Mouse (Mus musculus): ENCODE data around the gene Lcor. TPM values are rescaled to one million over a fixed set of nuclear protein-coding genes. Genes with fewer than 3 reads are reported as not detected.
A peak's percentile ranks its signal among the peaks of the same experiment; 100 is the strongest.

Gene Lcor
- polyA plus RNA-seq, 1 experiment from 2014 or later = 7.9 TPM

DNA sequence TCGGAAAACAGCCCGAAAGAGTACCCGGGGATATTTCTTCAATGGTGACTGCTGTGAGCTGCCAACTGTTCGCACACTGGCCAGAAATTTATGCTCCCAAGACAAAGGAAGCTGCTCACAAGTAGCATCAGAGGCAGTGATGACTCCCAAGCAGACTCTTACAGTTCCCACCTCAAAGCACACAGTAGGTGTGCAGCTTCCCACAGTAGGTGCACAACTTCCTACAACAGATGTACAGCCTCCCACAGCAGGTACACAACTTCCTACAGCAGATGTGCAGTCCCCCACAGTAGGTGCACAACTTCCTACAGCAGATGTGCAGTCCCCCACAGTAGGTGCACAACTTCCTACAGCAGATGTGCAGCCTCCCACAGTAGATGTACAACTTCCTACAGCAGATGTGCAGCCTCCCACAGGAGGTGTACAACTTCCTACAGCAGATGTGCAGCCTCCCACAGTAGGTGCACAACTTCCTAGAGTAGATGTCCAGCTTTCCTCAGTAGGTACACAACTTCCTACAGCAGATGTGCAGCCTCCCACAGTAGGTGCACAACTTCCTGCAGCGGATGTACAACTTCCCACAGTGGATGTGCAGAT, 100.6 kb downstream of the Lcor start:
- Histone ChIP-seq H3K36me3 (replicated peaks; ENCODE audit: insufficient read depth, low read length) (peaks cover 30% of the 10 kb centered on the region), H3K9ac (replicated peaks) (no peak overlapping the region), H3K4me1 (ENCODE audit: insufficient read depth) (peaks cover 3% of the 10 kb centered on the region; the same call in 1 of the 2 replicates), H3K4me2 (ENCODE audit: low read depth, low read length) (no peak overlapping the region), H3K27ac (ENCODE audit: low read depth) (no peak overlapping the region), H3K9me3 (ENCODE audit: low read length) (no peaks in the 10 kb centered on the region), H3K27me3 (ENCODE audit: insufficient read depth, low read length) (no peaks in the 10 kb centered on the region), H3K4me3 (ENCODE audit: low read depth, low read length) (no peak overlapping the region)
- ATAC-seq = no peak
- WGBS (ENCODE audit: insufficient replicate concordance) = 89% methylated on average over 5 of the region's 5 CpGs
- DNase-seq = no peak
- no peak for TF ChIP-seq CTCF (IDR thresholded peaks at IDR 0.05; ENCODE audit: low read depth)
- TF ChIP-seq EP300 (IDR thresholded peaks at IDR 0.05; ENCODE audit: low read depth) = no peak

DNA sequence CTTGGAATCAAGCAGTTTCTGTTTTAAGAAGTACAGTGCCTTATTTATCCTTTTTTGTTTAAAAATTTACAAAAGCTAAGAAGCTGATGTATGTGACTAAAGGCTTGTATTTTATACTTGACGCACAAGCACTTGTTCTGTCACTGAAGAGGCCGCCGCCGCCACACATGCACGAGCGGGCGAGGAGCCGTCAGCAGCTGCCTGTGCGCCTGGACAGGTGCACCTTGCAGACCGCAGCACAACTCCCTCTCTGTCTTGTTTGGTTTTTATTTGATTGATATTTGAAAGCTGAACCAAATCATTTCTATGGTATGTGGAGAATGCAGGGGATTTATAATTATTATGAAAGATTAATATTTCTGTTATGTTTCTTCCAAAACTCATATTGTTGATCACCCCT, 104.3 kb downstream of the Lcor start:
- H3K27ac ChIP-seq (ENCODE audit: low read depth) = no peak overlapping the region
- ATAC-seq (no peak), DNase-seq (no peak)
- no peak for TF ChIP-seq EP300 (IDR thresholded peaks at IDR 0.05; ENCODE audit: low read depth)
- no peak for TF ChIP-seq CTCF (IDR thresholded peaks at IDR 0.05; ENCODE audit: low read depth)
- no peaks in the 10 kb centered on the region for H3K4me1 ChIP-seq (ENCODE audit: insufficient read depth)
- no peaks in the 10 kb centered on the region for H3K9me3 ChIP-seq (ENCODE audit: low read length)
- WGBS (ENCODE audit: insufficient replicate concordance) = 93% methylated on average over 10 of the region's 10 CpGs
- peaks cover 30% of the 10 kb centered on the region for H3K36me3 ChIP-seq (replicated peaks; ENCODE audit: insufficient read depth, low read length)
- no peak overlapping the region for H3K4me2 ChIP-seq (ENCODE audit: low read depth, low read length)
- no peak overlapping the region for H3K9ac ChIP-seq (replicated peaks)
- no peaks in the 10 kb centered on the region for H3K27me3 ChIP-seq (ENCODE audit: insufficient read depth, low read length)
- no peak overlapping the region for H3K4me3 ChIP-seq (ENCODE audit: low read depth, low read length)

DNA sequence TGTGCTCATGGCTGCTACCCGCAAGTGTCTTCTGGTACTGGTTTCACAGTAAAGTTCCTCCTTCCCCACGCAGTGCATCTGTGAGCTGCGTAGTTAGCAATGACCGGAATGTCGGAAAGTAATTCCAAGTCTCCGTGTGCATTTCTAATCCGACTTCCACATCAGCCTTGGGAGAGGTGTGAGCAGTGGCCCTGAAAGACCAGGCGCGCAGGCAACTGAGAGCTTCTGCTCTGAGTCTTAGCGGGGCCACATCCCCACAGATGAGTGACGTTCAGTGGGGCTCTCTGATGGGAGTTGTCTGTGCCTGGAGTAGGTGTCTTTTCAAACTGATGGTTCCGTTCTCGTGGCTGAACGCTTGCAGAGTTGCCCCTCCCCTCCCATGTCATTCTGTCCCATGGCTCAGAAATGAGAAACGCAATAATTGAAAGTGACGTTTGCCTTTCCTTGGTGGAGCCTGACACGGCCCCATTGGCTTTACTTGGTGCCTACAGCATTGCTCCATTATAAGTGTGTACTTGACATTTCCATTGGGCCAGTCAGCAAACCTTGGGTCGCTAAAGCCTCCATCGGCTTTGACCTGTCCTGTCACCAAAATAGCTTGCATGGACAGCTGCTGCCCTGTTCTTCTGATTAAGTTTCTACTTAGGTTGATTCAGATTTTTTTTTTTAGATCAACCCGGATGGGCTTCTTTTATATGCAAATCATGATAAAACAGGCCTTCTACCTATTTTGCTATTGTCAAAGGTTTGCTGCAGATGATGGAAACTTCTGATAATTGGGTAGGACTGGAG, 105.2 kb downstream of the Lcor start:
- WGBS (ENCODE audit: insufficient replicate concordance) = 89% methylated on average over 20 of the region's 20 CpGs
- Histone ChIP-seq H3K27ac (ENCODE audit: low read depth) (no peak overlapping the region), H3K27me3 (ENCODE audit: insufficient read depth, low read length) (no peaks in the 10 kb centered on the region), H3K9ac (replicated peaks) (no peak overlapping the region), H3K36me3 (replicated peaks; ENCODE audit: insufficient read depth, low read length) (peaks cover 23% of the 10 kb centered on the region), H3K4me3 (ENCODE audit: low read depth, low read length) (no peak overlapping the region), H3K4me1 (ENCODE audit: insufficient read depth) (no peaks in the 10 kb centered on the region), H3K4me2 (ENCODE audit: low read depth, low read length) (no peak overlapping the region), H3K9me3 (ENCODE audit: low read length) (no peaks in the 10 kb centered on the region)
- TF ChIP-seq CTCF (IDR thresholded peaks at IDR 0.05; ENCODE audit: low read depth) (no peak), EP300 (IDR thresholded peaks at IDR 0.05; ENCODE audit: low read depth) (no peak)
- DNase-seq (no peak), ATAC-seq (no peak)

DNA sequence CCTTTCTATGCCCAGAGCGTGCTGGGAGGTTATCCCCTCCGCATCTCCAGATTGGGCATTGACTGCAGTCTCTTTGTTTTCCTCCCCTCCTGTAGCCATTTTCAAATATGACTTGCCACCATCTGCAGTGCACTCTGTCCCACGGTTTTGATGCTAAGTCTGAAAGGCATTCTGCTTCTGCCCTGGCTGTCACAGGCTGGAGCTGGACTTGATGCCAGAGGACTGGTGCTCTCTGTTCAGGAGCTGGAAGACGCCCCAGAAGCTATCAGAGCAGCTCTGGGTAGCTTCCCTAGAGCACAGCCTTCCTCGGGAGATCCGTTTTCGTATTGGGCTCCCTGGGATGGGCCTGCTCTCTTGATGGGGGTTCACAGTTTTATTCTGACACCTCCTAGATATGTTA, 106.6 kb downstream of the Lcor start:
- no peak for ATAC-seq
- no peak for TF ChIP-seq CTCF (IDR thresholded peaks at IDR 0.05; ENCODE audit: low read depth)
- TF ChIP-seq EP300 (IDR thresholded peaks at IDR 0.05; ENCODE audit: low read depth) = no peak

DNA sequence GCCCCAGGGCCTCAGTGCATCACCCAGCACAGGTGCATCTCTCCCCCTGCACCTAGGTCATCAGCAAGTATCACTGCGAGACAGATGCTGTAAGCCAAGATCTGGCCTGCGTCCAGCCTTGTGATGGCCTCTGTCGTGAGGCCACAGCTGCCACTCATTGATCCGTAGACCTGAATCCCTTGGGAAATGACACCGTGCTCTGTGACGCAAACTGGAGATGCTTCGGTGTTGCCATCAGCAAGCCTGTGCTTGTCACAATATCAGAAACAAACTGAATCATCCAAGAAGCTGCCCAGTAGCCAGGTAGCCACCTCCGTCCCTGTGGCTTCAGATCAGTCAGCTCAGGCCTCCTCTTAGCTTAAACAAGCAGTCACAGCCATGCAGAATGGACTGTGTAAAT, 107.2 kb downstream of the Lcor start:
- Histone ChIP-seq H3K4me3 (ENCODE audit: low read depth, low read length) (no peak overlapping the region), H3K27me3 (ENCODE audit: insufficient read depth, low read length) (no peaks in the 10 kb centered on the region), H3K9ac (replicated peaks) (no peak overlapping the region), H3K9me3 (ENCODE audit: low read length) (no peaks in the 10 kb centered on the region), H3K4me2 (ENCODE audit: low read depth, low read length) (no peak overlapping the region), H3K4me1 (ENCODE audit: insufficient read depth) (no peaks in the 10 kb centered on the region), H3K27ac (ENCODE audit: low read depth) (no peak overlapping the region), H3K36me3 (replicated peaks; ENCODE audit: insufficient read depth, low read length) (peaks cover 11% of the 10 kb centered on the region)
- DNase-seq (no peak), ATAC-seq (peak; percentile 33; the same call in 1 of the 2 replicates)
- TF ChIP-seq EP300 (IDR thresholded peaks at IDR 0.05; ENCODE audit: low read depth) (no peak), CTCF (IDR thresholded peaks at IDR 0.05; ENCODE audit: low read depth) (no peak)
- WGBS (ENCODE audit: insufficient replicate concordance) = 78% methylated on average over 8 of the region's 8 CpGs

More for the DNA sequence above, 106.6 kb downstream of the Lcor start:
- 81% methylated on average over 7 of the region's 7 CpGs for WGBS (ENCODE audit: insufficient replicate concordance)
- Histone ChIP-seq H3K4me3 (ENCODE audit: low read depth, low read length) (no peak overlapping the region), H3K4me2 (ENCODE audit: low read depth, low read length) (no peak overlapping the region), H3K9ac (replicated peaks) (no peak overlapping the region), H3K36me3 (replicated peaks; ENCODE audit: insufficient read depth, low read length) (peaks cover 14% of the 10 kb centered on the region), H3K27me3 (ENCODE audit: insufficient read depth, low read length) (no peaks in the 10 kb centered on the region), H3K9me3 (ENCODE audit: low read length) (no peaks in the 10 kb centered on the region), H3K4me1 (ENCODE audit: insufficient read depth) (no peaks in the 10 kb centered on the region), H3K27ac (ENCODE audit: low read depth) (no peak overlapping the region)
- DNase-seq = no peak

DNA sequence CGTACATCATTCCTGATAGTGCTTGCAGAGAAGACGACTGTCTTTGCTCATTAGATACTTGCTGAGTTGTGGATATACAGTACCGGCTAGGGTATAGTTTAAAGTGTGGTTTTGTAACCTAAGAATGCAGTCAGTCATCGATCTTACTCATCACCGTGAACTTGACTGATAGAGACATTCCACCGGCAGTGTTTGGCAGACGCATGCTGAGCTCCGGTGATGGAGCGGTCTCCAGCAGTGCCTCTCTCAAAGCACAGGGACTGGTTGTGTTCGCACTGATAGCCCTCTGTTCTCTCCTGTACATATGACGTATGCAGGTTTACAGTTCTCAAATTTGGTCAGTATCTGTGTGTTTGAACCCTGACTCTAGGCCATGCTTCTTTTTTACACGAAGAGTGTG, 109.4 kb downstream of the Lcor start:
- no peaks in the 10 kb centered on the region for H3K36me3 ChIP-seq (replicated peaks; ENCODE audit: insufficient read depth, low read length)
- no peak overlapping the region for H3K4me2 ChIP-seq (ENCODE audit: low read depth, low read length)
- TF ChIP-seq CTCF (IDR thresholded peaks at IDR 0.05; ENCODE audit: low read depth) (no peak), EP300 (IDR thresholded peaks at IDR 0.05; ENCODE audit: low read depth) (no peak)
- no peaks in the 10 kb centered on the region for H3K9me3 ChIP-seq (ENCODE audit: low read length)
- WGBS (ENCODE audit: insufficient replicate concordance) = 78% methylated on average over 12 of the region's 12 CpGs
- H3K27ac ChIP-seq (ENCODE audit: low read depth) = no peak overlapping the region
- ATAC-seq = no peak
- no peak overlapping the region for H3K4me3 ChIP-seq (ENCODE audit: low read depth, low read length)
- no peaks in the 10 kb centered on the region for H3K27me3 ChIP-seq (ENCODE audit: insufficient read depth, low read length)
- H3K9ac ChIP-seq (replicated peaks) = no peak overlapping the region
- H3K4me1 ChIP-seq (ENCODE audit: insufficient read depth) = peaks cover under 1% of the 10 kb centered on the region; the same call in 1 of the 2 replicates
- no peak for DNase-seq

All from liver, postnatal 0 days (tissue).